Mouse (Mus musculus) B cell, adult 2 months (primary cell): ENCODE measurements around the gene Gm4763.
"Not testable (repeated sequence)": the region's sequence is repeated elsewhere in the genome, so short reads cannot be mapped to it uniquely, and the experiment has no call there.

Experiments used
- DNase-seq, 2 experiments: peaks; one replicate each; pipeline ENCODE4 v3.0.0; 2022

Gm4763 gene

DNA sequence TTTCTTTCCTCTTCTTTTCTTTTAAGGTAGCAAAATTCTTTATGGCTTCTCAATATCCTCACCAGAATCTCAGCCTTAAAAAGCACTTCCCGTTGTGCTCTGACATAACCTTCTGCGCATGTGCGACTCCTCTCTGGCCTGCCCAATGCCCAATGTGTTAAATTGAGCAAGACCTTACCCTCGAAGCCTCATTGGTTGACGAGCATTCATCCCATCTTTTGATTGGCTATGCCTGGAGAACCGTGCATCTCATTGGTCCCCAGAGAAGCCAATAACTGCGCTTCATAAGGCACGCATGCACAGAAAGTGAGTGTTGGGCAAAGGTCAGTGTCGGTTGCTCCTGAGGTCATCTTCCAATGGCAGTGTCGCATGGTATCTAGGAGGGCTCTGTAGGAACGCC, at the start of gene Gm4763:
Gm4763 (minus strand) TSS at position 101 of the 400 bp plus-strand sequence.
- not testable (repeated sequence) for DNase-seq

DNA sequence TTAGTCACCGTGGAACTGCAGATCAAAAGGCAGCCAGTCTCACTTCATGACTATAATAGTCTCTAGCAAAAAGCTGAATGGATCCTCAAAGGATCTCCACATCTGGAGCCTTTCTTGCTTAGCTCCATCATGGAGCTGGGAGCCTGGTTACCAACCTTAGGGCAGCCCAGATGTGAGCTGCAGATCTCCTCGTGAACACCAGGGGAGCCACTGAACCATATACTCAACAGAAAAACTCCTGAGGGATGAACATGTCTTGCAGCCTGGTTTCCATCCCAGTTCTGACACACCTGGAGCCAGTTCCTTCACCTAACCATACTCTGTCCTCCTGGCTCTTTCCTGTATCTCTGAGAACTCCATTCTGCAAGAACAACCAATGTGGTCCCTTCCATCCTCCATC, 49.4 kb upstream of the Gm4763 start:
- no peak for DNase-seq

DNA sequence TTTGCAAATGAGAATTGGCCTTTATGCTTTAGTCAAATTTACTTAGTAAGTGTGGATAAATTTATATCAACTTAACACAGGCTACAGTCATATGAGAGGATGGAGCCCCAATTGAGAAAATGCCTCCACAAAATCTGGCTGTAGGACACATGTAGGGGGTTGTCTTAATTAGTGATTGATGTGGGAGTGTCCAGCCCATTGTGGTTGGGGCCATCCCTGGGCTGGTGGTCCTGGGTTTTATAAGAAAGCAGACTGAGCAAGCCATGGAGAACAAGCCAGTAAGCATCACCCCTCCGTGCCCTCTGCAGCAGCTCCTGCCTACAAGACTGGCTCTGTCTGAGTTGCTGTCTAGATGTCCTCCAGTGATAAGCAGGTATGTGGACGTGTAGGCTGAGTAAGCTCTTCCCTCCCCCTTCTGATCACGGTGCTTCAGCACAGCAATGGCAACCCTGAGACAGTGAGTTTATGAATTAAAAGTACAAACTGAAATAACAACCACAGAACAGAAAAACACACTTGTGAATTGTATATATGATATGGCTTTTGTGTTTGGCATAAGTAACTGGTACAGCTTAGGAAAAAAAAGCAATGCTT, 47.3 kb upstream of the Gm4763 start:
- DNase-seq: no peak

DNA sequence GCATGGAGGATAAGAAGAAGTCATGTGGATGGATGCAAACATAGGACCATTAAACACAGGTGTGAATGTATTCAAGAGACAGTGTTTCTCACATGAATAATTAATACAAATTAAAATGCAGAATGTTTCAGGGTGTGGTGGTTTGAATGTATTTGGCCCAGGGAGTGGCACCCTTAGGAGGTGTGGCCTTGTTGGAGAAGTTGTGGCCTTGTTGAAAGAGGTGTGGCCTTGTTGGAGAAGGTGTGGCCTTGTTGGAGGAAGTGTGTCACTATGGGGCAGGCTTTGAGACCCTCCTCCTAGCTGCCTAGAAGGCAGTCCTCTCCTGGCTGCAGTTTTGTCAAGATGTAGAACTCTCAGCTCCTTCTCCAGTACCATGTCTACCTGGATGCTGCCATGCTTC, 44.7 kb upstream of the Gm4763 start:
- DNase-seq: no peak

DNA sequence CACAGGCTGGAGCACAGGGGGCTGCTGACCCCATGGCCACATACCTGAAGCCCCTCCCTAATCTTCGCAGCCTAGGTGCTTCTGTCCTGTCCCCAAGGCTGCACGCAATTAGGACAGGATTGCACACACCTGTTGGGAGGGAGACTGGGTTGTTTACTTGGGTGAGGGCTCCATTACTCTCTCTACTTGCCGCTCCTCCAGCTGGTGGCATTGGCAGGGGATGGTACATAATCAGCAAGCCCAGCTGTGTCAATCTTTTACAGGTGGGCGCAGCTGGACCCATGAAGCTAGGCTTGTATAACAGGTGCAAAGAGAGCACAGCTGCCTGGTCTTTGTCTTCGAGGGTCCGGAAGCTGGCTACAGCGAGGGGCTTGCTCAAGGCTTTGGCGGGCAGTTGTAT, 35.9 kb upstream of the Gm4763 start:
- DNase-seq: no peak

DNA sequence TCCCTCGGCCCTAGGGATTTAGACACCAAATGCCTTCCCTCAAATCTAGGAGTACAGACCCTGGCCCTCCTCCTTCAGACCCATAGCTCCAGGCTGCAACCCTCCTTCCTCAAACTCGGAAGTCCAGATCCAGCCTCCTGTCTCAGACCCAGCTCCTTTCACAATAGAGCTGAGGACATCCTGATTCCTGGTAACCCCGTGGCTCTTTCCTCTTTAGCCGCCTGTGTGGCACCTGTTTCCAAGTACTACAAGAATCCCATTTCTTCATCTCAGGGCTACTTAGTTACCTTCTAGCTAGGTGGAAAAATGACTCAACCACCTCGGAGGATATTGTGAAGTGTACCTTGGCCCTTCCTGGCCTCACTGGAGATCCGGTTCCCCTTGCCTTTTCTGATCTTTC, 34.5 kb upstream of the Gm4763 start:
- no peak for DNase-seq

DNA sequence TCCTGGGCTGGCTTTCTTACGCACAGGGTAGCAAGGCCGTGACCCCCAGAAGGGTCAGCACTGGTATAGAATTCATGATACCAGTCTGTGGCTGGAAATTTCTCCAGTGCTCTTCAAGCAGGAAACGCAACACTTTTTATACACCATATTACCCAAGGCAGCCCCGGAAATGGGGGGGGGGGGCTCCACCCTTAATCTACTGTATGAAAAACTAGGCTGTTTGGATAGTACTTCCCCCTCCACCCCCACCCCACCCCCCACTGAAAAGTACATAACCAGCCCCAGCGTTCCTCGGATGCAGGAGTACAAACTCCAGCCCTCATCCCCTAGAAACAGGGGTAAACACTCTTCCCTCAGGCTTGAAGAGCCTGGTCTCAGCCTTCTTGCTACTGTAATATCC, 33.5 kb upstream of the Gm4763 start, which contains the start of gene Cd177:
Cd177 (minus strand) TSS at position 101 of the 400 bp plus-strand sequence.
- DNase-seq: no peak

DNA sequence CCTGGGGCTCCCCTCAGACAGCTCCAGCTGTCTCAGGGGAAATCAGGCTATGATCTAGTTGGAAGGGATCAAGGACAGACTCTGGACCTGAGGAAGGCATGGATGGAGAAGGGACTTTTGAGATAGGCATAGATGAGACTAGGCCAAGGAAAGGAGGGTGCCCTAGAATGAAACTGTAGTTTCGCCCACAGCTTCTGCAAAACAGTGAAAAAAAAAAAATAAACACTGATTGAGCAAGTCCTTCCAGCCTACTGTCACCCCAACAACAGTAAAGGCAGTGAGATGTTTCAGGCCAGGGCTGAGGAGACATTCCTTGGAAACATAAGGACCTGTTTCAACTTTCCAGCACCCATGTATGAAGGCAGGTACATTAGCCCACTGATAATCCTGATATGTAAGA, 31.8 kb upstream of the Gm4763 start:
- DNase-seq: no peak

DNA sequence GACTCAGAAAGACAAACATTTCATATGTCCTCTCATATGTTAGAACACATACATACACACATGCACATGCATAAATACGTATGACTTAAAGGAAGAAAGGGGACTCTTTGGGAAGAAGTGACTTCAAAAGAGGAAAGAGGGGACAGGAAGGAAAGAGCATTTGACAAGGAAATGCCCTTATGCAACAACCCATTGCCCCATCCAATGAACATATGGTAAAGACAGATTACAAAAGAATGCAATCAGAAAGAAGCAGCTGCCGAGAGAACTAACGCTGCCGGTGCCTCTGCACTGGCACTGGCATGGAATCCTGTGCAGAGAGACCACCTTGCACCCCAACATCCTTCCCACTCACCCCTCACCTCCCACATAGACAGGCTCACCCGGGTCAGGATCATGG, 26.8 kb upstream of the Gm4763 start:
- DNase-seq: no peak

DNA sequence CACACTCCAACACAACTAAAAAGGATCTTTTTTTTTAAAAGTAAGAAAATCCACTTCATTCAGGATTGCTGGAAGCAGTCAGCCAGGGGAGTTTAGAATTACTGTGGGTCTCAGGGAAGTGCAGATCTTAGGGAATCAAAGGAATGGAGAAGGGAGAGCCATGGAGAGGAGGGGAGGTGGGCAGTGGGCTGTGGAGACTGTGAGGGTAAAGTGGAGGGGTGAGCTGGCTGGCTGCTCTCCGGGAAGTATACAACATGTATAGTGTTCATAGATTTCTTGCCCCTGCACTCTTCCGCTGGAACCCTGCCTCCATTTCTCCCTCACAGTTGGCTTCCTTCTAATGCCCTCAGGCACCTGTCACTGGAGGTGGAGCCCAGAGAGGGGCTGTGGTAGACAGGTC, 24.9 kb upstream of the Gm4763 start:
- no peak for DNase-seq

DNA sequence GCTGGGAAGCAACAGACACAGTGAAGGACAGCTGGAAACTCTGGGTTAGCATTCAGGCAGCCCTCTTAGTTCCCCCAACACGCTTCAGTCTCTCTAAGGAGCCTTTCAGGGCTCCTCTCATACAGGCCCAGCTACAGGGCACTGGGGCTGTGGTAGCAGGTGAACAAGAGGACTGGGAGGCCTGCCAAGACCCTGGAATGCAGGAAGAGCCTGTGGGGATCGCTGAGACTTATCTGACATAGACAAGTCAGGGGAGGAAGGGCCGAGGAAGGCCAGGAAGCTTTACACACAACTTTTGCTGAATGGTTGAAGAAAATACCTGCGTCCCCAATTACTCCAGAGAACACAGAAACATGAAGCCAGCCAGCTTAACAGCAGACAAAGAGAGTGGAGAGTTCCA, 24.0 kb upstream of the Gm4763 start:
- no peak for DNase-seq

DNA sequence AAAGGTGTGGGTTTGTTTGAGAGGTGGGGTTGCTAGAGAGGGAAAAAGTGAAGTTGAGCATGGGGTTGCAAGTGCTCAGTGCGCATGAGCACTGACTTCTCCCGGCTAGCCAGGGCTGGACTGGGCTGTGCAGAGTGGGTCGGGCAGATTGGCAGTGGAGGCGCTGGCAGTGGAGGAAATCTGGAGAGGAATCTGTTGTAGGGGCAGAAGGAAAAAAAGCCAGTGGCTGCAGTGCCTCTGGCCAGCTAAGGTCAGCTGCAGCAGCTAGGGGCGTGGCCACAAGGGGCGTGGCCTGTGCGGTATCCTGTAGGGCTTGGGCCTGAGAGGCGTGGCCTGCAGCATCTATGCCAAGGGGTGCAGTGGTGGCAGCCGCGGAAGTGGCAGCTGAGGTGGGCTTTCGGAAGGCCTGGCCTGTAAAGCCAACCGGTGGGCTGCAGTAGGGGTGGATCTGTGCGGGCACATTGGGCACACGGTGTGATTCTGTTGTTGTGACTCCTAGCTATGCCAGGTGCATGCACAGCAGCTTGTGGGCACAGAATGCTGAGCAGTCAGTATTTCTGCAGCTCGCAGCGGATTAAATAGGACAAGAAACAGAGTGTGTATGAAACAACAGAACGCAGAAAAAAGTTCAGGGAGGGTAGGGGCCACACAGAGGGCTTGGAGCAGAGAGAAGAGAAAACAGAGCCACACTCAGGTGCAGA, 9.4 kb upstream of the Gm4763 start:
- DNase-seq: peak in 1 of 2 experiments; percentile 4

DNA sequence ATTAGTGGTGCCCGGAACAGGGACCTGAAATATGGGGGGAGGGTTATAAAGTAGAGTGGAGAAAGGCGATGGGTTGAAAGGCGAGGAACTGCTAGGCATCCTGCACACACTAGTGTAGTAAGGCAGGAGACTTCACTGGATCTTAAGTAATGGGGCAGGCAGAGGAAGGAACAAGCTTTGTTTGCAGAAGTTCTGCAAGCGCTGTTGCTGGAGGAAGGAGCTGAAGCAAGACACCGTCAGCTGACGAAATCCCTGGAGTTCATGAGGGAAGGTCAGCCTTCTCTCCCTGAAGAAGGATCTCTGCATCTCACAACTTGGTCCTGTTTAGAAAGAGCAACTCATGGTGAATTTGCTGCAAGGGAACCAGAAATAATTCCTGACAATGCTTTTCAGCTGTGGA, 11.7 kb downstream of the Gm4763 start:
- DNase-seq: no peak

DNA sequence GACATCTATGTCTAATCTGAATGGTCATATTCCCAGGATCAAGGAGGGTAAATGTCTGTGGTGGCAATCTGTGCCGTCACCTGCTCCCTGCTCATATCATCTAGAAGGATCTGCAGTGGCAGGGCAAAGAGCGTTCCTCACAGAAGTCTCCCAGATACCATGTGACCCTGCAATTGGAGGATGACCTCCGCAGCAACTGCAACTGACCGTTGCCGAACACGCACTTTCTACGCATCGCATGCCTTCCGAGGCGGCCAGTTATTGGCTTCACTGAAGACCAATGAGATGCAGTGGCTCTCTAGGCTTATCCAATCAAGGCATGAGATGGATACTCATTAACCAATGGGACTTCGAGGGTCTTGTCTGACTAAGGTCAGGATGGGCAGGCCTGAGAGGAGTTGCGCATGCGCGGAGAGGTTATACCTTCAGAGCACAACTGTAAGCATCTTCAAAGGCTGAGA, 17.8 kb downstream of the Gm4763 start, which contains the start of gene BC049730:
BC049730 (plus strand) TSS at position 411 of the 461 bp plus-strand sequence.
- DNase-seq: no peak

DNA sequence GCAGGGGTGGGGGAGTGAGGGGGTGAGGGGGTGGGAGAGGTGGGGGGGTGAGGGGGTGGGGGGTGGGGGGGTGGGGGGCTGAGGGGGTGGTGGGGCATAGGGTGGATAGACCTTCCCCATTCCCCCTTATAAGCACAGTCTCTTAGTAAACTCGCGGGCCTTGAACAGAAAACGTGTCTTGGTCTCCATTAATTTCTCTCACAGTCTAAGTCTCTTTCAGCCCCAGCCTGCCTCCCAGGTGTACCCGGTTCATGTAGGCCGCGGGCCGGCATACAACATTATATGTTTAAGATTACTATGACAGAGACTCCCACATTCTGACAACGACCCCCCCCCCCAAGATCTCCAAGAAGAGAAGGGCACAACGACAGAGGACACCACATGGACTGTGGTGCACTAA, 23.9 kb downstream of the Gm4763 start:
- not testable (repeated sequence) for DNase-seq

DNA sequence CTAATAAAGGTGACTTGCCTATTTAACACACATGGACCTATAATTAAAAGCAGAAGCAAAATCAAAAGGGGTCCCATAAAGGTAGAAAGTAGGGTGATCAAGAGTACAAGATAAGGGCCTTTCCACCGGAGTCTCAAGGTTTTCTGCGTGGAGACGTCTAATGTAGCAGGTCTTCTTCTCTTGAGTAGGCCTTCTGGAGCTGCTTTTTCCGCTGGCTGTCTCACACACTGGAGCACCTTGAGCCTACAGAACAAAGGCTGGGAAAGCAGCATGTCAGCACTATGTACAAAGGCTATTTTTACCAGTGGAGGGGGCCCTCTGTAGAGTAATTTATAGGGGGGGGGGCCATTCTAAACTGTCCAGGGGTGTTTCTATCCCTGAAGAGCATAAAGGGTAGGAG, 28.8 kb downstream of the Gm4763 start:
- DNase-seq: not testable (repeated sequence)

DNA sequence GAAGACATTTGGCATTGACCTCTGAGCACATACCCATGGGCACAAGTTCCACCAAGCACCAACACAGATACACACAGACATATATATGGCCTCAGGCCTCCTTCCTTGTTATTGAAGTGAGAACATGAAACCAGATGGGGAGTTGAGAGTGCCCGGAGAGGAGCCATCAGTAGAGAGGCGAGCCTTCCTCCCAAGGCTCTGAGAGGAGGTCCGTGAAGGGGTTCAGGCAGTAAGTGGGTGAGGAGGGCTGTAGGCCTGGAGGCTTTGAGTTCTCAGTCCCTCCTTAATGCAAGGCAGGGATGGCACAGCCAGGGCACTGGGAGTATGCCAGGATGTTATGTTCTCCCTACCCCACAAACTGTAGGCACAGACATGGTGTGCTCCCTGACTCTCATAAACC, 34.0 kb downstream of the Gm4763 start:
- not testable (repeated sequence) for DNase-seq

DNA sequence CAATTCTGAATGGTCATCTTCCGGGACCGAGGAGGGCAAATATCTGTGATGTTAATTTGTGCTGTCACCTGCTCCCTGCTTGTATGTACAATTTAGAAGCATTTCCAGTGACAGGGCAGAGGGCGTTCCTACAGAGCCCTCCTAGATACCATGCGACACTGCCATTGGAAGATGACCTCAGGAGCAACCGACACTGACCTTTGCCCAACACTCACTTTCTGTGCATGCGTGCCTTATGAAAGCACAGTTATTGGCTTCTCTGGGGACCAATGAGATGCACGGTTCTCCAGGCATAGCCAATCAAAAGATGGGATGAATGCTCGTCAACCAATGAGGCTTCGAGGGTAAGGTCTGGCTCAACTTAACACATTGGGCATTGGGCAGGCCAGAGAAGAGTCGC, 39.2 kb downstream of the Gm4763 start:
- not testable (repeated sequence) for DNase-seq

DNA sequence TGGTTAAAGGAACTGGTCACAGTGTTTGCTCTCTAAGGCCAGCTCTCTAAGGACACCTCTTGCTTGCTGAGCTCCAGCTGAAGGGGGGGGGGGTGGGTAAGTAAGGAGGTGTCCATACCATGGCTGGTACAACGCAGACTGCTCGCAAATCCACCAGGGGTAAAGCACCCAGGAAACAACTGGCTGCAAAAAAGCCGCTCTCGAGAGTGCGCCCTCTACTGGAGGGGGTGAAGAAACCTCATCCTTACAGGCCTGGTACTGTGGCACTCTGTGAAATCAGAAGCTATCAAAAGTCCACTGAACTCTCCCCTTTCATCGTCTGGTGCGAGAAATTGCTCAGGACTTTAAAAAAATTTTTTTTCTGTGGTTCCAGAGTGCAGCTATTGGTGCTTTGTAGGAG, 42.6 kb downstream of the Gm4763 start:
- peak; percentile 59 to 60 for DNase-seq

DNA sequence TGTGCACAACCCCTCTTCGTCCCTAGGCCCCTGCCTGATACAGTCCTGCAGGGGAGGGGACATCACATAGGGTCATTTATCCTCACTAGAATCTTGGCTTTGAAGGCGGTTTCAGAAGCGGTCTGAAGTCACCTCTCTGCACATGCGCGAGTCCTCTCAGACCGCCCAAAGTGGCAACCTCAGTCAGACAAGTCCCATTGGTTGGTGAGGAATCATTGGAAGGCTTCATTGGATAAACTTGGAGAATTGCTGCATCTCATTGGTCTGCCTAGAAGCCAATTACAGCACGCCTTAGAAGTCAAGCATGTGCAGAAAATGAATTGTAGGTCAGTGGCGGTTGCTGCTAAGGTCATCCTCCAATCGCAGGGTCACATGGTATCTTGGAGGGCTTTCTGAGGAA, 50.1 kb downstream of the Gm4763 start, which contains the start of gene Tex101:
Tex101 (minus strand) TSS at position 101 of the 400 bp plus-strand sequence.
- DNase-seq: no peak

DNA sequence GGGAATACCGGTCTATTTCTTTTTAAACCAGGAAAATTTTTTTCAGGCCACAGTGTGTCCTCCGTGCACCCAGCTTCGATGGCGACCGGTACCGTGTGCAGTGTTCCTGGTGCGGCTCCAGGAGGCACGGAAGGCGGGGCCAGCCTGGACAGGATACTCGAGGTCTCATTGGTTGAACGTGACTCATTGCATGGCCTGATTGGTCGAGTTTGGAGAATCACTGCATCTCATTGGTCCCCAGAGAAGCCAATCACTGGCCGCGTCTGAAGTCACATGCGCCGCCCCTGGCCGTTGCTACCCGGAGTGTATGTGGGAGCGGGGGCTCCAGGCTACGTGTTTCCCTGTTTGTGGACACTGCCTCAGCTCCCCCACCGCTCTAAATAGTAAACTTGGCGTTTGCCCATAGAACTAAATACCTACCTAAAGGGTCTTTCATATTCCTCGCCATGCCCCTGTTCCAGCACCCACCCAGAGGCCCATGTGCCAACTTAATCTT, 54.7 kb downstream of the Gm4763 start:
- no peak for DNase-seq
